In genomic region chr3:23001071-23001470, GRCm38 (mm10) we compare ENCODE assay signal across 11 mouse cellular contexts.
A peak's percentile ranks its signal among the peaks of the same experiment; 100 is the strongest.
DNase-seq lines count a peak whose midpoint lies in the region; ATAC-seq lines count a peak whose summit lies in the region.
"Had no signal": no experiment of that assay in that cellular context is flagged by ENCODE, and none has a peak within 500 bp of the region (broad histone marks: within the 10 kb centered on the region; RNA-seq: fewer than 3 reads in every experiment).

No protein-coding gene starts in this region.

- no peaks in the 10 kb centered on the region for H3K4me1 ChIP-seq in intestine, embryonic 15.5 days (replicated peaks)

- H3K36me3 ChIP-seq in intestine, embryonic 15.5 days, result no peaks in the 10 kb centered on the region

- WGBS in intestine, embryonic 15.5 days, result 86% methylated on average over 3 of the region's 3 CpGs

- no peak overlapping the region for H3K27ac ChIP-seq in intestine, embryonic 15.5 days

- DNase-seq in layer of hippocampus, adult 18-20 months (ENCODE audit: low spot score in 2 of 2), result peak; percentile 3 to 12
- no peak for DNase-seq in layer of hippocampus, adult 9-10 months (ENCODE audit: low spot score)
- DNase-seq in cerebellum, postnatal 4 days (ENCODE audit: low spot score in 2 of 2), result peak; percentile 18 to 28
- peak; percentile 4 to 7 for DNase-seq in layer of hippocampus, postnatal 36 days
- peak; percentile 29 for DNase-seq in telencephalon, adult 2 months (ENCODE audit: low read depth, low spot score)
- DNase-seq in ovary, postnatal 36 days (ENCODE audit: low spot score), result no peak
- DNase-seq: heart, adult 11 months; lung, embryonic 14.5 days; thymus, postnatal 14 days had no signal

- no peak overlapping the region for H3K4me2 ChIP-seq in intestine, embryonic 15.5 days (replicated peaks)
- H3K4me2 ChIP-seq: lung, embryonic 14.5 days had no signal

- no peaks in the 10 kb centered on the region for H3K27me3 ChIP-seq in intestine, embryonic 15.5 days (replicated peaks)

- H3K9ac ChIP-seq in intestine, embryonic 15.5 days, result no peak overlapping the region
- H3K9ac ChIP-seq: lung, embryonic 14.5 days had no signal

- H3K9me3 ChIP-seq in intestine, embryonic 15.5 days, result no peaks in the 10 kb centered on the region

- no peak overlapping the region for H3K4me3 ChIP-seq in intestine, embryonic 15.5 days (replicated peaks)

- ATAC-seq in intestine, embryonic 15.5 days, result no peak
- no peak for ATAC-seq in erythroblast, adult 5-6 weeks (replicated peaks; ENCODE audit: low FRiP score, poor library complexity, severe bottlenecking)

Comparison
In these comparisons a context has a peak if more than half of its experiments do, and no peak if none do; other contexts are left out.
1. DNase-seq: peak in layer of hippocampus, adult 18-20 months (2 of 2), cerebellum, postnatal 4 days (2 of 2), layer of hippocampus, postnatal 36 days (2 of 2) and telencephalon, adult 2 months (single experiment); none in layer of hippocampus, adult 9-10 months (single experiment) and ovary, postnatal 36 days (single experiment).